Mouse (Mus musculus) forebrain, embryonic 16.5 days (tissue): ENCODE results near the gene Lman1l. TPM values are rescaled to one million over a fixed set of nuclear protein-coding genes. Genes with fewer than 3 reads are reported as not detected.

Experiments
- ATAC-seq: fragments of 200-750 bp; cut with Nextera tagmentation; 2 replicates; pipeline ENCODE4 v1.8.0; 2017; ENCODE audit warnings: mild to moderate bottlenecking, moderate library complexity
- H3K27ac ChIP-seq: fragments of 300-500 bp; sonication (generic); 2 replicates; pipeline ENCODE4 v1.5.1; 2014; ENCODE audit warnings: low read length, control low read depth
- H3K27me3 ChIP-seq: fragments of 300-500 bp; sonication (generic); replicated peaks from 2 replicates; pipeline ENCODE4 v1.6.1; 2014; ENCODE audit warnings: low read length; ENCODE audit not compliant: control insufficient read depth, insufficient read depth
- H3K36me3 ChIP-seq: fragments of 300-500 bp; sonication (generic); 2 replicates; pipeline ENCODE4 v1.6.1; 2014; ENCODE audit not compliant: control insufficient read depth, insufficient read depth
- H3K4me1 ChIP-seq: fragments of 300-500 bp; sonication (generic); replicated peaks from 2 replicates; pipeline ENCODE4 v1.6.1; 2014; ENCODE audit warnings: low read length; ENCODE audit not compliant: control insufficient read depth, insufficient read depth
- H3K4me2 ChIP-seq: fragments of 300-500 bp; sonication (generic); 2 replicates; pipeline ENCODE4 v1.6.1; 2014; ENCODE audit warnings: mild to moderate bottlenecking, low read length, control low read depth
- H3K4me3 ChIP-seq: fragments of 300-500 bp; sonication (generic); replicated peaks from 2 replicates; pipeline ENCODE4 v1.5.1; 2014; ENCODE audit warnings: mild to moderate bottlenecking, low read length, control low read depth
- H3K9ac ChIP-seq: fragments of 300-500 bp; sonication (generic); replicated peaks from 2 replicates; pipeline ENCODE4 v1.6.1; 2014; ENCODE audit warnings: low read depth, low read length, control low read depth
- H3K9me3 ChIP-seq: fragments of 300-500 bp; sonication (generic); 2 replicates; pipeline ENCODE4 v1.6.1; 2016; ENCODE audit warnings: low read length; ENCODE audit not compliant: control insufficient read depth
- WGBS: fragments of 180-500 bp; shearing (Covaris S2); extraction: QIAGEN DNeasy Blood & Tissue Kit; methylation state at CpG from one replicate; pipeline ENCODE4 v1.1.7; 2014; 5-methylcytosine and 5-hydroxymethylcytosine counted together
- polyA plus RNA-seq: library from polyadenylated mRNA; unstranded; fragments of >200 nt; fragmentation: Nextera tagmentation; extraction: Ambion mirVana; gene quantifications from 2 replicates; pipeline ENCODE4 v1.2.1, GENCODE M21; 2015

Gene Lman1l
- polyA plus RNA-seq, 1 experiment from 2014 or later, result not detected

DNA sequence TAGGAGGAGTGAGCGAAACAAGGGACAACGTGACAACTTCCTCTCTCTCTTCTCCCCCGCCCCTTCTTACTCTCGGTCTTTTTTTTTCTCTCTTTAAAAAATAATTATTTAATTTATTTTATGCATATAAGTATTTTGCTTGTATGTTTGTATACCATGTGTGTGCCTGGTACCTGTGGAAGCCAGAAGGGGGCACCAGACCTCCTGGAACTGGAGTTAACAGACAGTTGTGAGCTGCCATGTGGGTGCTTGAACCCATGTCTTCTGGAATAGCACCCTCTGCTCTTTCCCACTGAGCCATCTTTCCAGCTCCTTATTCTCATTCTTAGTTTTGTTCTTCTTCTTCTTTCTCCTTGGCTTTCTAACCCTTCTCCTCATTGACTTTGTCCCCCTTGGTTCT lies 38.4 kb upstream of the Lman1l start:
- Histone ChIP-seq H3K9ac (no peak overlapping the region), H3K4me2 (no peak overlapping the region), H3K4me1 (peaks cover 4% of the 10 kb centered on the region), H3K27ac (no peak overlapping the region), H3K27me3 (no peaks in the 10 kb centered on the region), H3K4me3 (no peak overlapping the region), H3K9me3 (no peaks in the 10 kb centered on the region), H3K36me3 (no peaks in the 10 kb centered on the region)
- no peak for ATAC-seq
- 94% methylated on average over 4 of the region's 4 CpGs for WGBS

DNA sequence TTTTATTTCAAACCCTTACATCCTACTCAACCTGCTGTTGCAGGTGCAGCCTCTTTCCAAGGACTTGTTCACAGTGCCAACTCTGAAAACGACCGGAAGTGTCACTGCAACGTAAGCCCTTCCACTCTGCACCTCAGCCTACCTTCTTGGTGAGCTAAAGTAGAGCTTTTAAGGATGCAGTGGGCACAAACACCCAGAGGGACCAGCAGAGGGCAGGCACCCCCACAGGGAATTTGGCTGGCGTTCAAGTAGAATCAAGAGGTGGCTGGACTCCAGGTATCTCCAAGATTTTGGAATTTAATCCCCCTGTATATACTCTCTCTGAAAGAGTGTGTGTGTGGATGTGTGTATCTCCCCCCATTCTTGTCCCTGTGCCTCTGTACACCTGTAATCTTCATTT lies 37.3 kb upstream of the Lman1l start:
- H3K4me2 ChIP-seq, result no peak overlapping the region
- H3K27me3 ChIP-seq, result no peaks in the 10 kb centered on the region
- H3K4me1 ChIP-seq, result peaks cover 4% of the 10 kb centered on the region
- H3K9ac ChIP-seq, result no peak overlapping the region
- no peaks in the 10 kb centered on the region for H3K36me3 ChIP-seq
- no peak for ATAC-seq
- 52% methylated on average over 4 of the region's 4 CpGs for WGBS
- no peak overlapping the region for H3K4me3 ChIP-seq
- H3K9me3 ChIP-seq, result no peaks in the 10 kb centered on the region
- H3K27ac ChIP-seq, result no peak overlapping the region

DNA sequence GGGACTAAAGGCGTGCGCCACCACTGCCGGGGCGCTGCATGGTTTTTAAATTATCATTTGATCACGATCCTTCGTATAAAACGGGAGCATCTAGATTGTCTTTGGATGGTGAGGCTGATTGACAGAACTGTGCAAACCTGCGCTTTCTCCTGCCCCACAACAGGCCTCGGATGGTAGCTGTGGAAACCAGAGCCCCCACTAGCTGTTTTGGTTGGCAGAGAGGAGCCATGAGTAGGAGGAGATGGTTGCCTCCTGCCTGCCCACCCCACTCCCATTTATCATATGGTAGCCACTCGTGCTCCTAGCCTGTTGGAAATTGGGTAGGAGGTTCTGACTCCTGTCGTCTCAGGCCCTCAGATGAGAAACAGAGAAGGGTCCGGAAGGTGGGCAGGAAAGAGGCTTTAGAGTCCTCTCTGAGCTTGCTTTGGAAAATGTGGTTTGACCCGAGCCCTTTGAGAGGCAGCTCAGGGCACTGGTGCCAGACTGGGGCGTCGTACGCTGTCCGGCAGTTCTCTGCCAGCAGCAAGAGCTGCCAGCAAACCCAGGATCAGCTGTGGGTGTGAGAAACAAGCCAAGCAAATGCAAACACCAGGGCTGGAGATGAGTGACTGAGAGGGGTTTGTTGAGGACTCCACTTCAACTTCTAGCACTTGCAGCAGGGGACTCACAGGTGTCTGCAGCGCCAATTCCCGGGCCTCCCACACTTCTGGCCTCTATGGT lies 36.2 kb upstream of the Lman1l start:
- Histone ChIP-seq H3K9ac (no peak overlapping the region), H3K4me3 (no peak overlapping the region), H3K36me3 (no peaks in the 10 kb centered on the region), H3K4me2 (no peak overlapping the region), H3K4me1 (peaks cover 4% of the 10 kb centered on the region), H3K9me3 (no peaks in the 10 kb centered on the region), H3K27me3 (no peaks in the 10 kb centered on the region), H3K27ac (no peak overlapping the region)
- no peak for ATAC-seq
- 84% methylated on average over 19 of the region's 19 CpGs for WGBS

DNA sequence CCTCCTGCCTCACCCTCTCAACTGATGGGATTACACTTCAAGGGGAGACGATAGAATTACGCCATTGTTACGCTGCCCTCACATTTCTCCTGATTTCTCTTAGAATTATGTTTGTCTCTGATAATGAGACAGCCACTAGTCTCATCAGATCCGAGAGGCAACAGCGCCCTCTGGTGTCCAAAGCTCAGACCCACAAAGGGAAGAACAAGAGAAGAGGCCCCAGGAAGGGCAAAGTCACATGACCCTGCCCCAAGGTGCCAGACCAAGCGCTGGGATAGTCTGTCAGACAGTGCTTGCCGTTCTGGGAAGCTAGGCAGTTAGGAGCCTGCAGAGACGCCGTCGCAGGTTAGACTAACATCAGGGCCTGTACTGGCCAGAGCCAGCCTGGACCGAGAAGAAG lies 35.2 kb upstream of the Lman1l start:
- H3K4me2 ChIP-seq, result peak overlapping the region; percentile 53
- 0 out of 2 replicates have a peak overlapping the region, but pooled peaks have one; percentile 14 for H3K4me3 ChIP-seq
- peak; percentile 88 for ATAC-seq
- H3K27ac ChIP-seq, result no peak overlapping the region
- H3K4me1 ChIP-seq, result peaks cover 6% of the 10 kb centered on the region
- H3K9ac ChIP-seq, result peak overlapping the region; percentile 45
- H3K27me3 ChIP-seq, result no peaks in the 10 kb centered on the region
- 1% methylated on average over 11 of the region's 11 CpGs for WGBS
- no peaks in the 10 kb centered on the region for H3K36me3 ChIP-seq
- H3K9me3 ChIP-seq, result no peaks in the 10 kb centered on the region

DNA sequence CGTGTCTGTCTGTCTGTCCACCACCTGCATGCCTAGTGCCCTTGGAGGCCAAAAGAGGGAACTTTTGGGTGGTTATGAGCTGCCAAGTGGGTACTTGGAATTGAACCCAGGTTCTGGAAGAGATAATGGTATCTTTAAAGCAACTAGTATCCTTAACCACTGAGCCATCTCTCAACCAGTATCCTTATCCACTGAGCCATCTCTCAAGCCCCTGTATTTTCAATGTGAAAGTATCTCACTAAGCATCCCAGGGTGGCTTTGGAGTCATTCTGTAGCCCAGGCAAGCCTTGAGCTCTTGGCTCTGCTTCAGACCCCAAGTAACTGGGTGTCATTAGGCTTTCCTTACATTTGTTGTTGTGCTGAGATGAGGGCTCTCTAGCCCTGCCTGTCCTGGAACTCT lies 34.4 kb upstream of the Lman1l start:
- no peak overlapping the region for H3K27ac ChIP-seq
- H3K4me3 ChIP-seq, result no peak overlapping the region
- no peak overlapping the region for H3K4me2 ChIP-seq
- H3K9ac ChIP-seq, result no peak overlapping the region
- H3K27me3 ChIP-seq, result no peaks in the 10 kb centered on the region
- H3K4me1 ChIP-seq, result peaks cover 9% of the 10 kb centered on the region
- WGBS, result 88% methylated on average over 1 of the region's 1 CpGs
- no peaks in the 10 kb centered on the region for H3K9me3 ChIP-seq
- H3K36me3 ChIP-seq, result no peaks in the 10 kb centered on the region
- ATAC-seq, result no peak

DNA sequence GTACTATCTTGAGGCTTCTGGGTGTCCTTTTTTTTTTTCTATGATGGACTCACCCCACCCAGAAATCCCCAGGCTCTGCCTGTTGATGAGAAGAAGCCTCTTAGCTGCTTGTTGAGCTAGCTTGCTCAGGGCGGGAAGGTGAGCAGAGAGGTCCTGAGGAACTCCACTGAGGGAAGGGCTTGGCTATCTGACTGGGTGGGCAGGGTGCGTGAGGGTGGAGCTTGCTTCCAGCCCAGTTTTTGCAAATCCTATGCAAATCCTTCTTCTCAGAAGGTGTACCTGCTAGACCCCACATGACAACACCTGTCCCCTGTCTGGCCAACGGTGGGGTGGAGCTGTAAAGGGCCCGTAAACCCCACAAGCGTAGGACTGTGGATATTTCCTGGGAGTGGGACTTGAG lies 32.7 kb upstream of the Lman1l start, which contains the start of gene Csk:
Gene Csk, minus strand, starts transcription at position 349 of the 400 bp plus-strand sequence.
- ATAC-seq, result no peak
- H3K4me1 ChIP-seq, result peaks cover 9% of the 10 kb centered on the region
- H3K4me3 ChIP-seq, result no peak within 1 kb of the TSS
- H3K36me3 ChIP-seq, result no peaks in the 10 kb centered on the region
- no peaks in the 10 kb centered on the region for H3K27me3 ChIP-seq
- H3K9me3 ChIP-seq, result no peaks in the 10 kb centered on the region
- H3K4me2 ChIP-seq, result no peak within 1 kb of the TSS
- no peak within 1 kb of the TSS for H3K9ac ChIP-seq
- no peak within 1 kb of the TSS for H3K27ac ChIP-seq
- 49% methylated on average over 5 of the region's 5 CpGs for WGBS

DNA sequence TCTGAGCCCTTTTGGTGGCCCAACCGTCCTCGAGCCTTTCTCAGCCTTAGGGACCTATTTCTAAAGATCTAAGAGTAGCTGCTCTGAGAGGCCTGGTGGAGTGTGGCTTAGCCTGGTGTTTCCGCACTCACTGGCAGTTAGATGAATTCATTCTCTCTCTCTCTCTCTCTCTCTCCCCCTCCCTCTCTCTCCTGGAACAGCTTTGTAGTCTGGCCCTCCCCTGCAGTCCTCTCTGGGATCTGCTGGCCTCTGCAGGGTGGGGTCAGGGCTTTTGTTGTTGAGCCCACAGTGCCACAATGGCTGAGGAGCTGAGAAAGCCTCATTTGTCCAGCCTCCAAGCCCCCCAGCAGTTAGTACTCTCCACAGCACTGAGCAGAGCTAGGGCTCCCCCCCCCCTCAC lies 32.3 kb upstream of the Lman1l start:
- no peak overlapping the region for H3K4me3 ChIP-seq
- H3K36me3 ChIP-seq, result no peaks in the 10 kb centered on the region
- ATAC-seq, result no peak
- H3K4me1 ChIP-seq, result peaks cover 9% of the 10 kb centered on the region
- no peaks in the 10 kb centered on the region for H3K27me3 ChIP-seq
- no peak overlapping the region for H3K4me2 ChIP-seq
- H3K9me3 ChIP-seq, result no peaks in the 10 kb centered on the region
- WGBS, result 17% methylated on average over 3 of the region's 3 CpGs
- H3K27ac ChIP-seq, result no peak overlapping the region
- H3K9ac ChIP-seq, result no peak overlapping the region

DNA sequence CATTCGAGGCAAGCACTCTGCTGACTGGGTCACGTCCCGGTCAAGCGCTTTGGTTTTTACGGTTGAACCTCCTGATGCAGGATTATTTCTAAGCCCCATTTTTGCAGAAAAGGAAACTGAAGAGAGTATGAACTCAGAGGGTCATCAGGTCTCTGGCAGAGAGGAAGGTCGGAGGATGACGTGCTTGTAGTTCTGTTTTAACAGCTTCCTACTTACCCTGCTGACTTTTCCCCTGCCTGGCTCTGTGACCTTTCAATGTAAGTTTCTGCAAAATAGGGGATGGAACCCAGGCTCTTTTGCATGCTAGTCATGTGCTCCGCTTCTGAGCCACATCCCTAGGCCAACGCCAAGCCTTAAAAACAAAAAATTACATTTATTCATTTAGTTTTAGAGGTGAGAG lies 31.8 kb upstream of the Lman1l start:
- H3K4me3 ChIP-seq, result no peak overlapping the region
- WGBS, result 61% methylated on average over 9 of the region's 9 CpGs
- no peaks in the 10 kb centered on the region for H3K9me3 ChIP-seq
- H3K4me1 ChIP-seq, result peaks cover 9% of the 10 kb centered on the region
- no peak overlapping the region for H3K9ac ChIP-seq
- no peaks in the 10 kb centered on the region for H3K27me3 ChIP-seq
- H3K27ac ChIP-seq, result no peak overlapping the region
- H3K36me3 ChIP-seq, result no peaks in the 10 kb centered on the region
- no peak overlapping the region for H3K4me2 ChIP-seq
- no peak for ATAC-seq

DNA sequence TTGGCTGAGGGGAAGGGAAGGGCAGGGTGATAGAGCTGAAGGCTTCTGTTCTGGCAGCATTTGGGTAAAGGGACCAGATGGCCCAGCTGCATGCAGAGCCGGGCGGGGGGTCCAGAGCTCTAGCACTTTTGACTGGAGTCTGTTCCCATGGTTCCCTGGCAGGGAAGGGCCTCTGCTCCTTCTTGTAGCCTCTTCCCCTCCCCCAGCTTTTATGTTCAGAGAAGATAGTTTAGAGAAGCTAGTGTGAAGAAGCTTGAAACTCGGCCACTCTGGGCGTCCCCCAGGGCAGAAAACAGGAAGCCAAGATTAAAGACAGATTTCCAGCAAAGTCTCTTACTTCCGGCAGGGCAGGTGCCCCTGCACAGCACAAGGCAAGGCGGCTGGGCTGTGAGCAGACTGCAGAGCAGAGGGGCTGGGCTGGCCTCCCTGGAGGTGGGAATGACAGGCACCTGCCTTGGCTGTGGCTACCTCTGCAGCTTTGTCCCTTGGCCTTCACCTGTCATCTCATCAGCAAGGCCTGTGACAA lies 30.3 kb upstream of the Lman1l start:
- no peaks in the 10 kb centered on the region for H3K36me3 ChIP-seq
- no peak overlapping the region for H3K4me3 ChIP-seq
- H3K4me2 ChIP-seq, result no peak overlapping the region
- ATAC-seq, result no peak
- H3K9me3 ChIP-seq, result no peaks in the 10 kb centered on the region
- no peak overlapping the region for H3K9ac ChIP-seq
- no peak overlapping the region for H3K27ac ChIP-seq
- no peaks in the 10 kb centered on the region for H3K27me3 ChIP-seq
- 40% methylated on average over 6 of the region's 6 CpGs for WGBS
- peaks cover 6% of the 10 kb centered on the region for H3K4me1 ChIP-seq
